Mouse (Mus musculus) forebrain, embryonic 13.5 days (tissue): Measurements from ENCODE around the gene Ppargc1a. TPM values are rescaled to one million over a fixed set of nuclear protein-coding genes. Genes with fewer than 3 reads are reported as not detected.
A peak's percentile ranks its signal among the peaks of the same experiment; 100 is the strongest.

ENCODE experiments used
- ATAC-seq: fragments of 200-750 bp; cut with Nextera tagmentation; 2 replicates; pipeline ENCODE4 v1.8.0; 2017
- H3K27ac ChIP-seq: fragments of 300-500 bp; sonication (generic); 2 replicates; pipeline ENCODE4 v1.5.1; 2015; ENCODE audit warnings: inconsistent platforms, mild to moderate bottlenecking, moderate library complexity
- H3K27me3 ChIP-seq: fragments of 300-500 bp; sonication (generic); 2 replicates; pipeline ENCODE4 v1.6.1; 2015; ENCODE audit warnings: mild to moderate bottlenecking, inconsistent platforms
- H3K36me3 ChIP-seq: fragments of 300-500 bp; sonication (generic); 2 replicates; pipeline ENCODE4 v1.6.1; 2015; ENCODE audit warnings: mild to moderate bottlenecking, inconsistent platforms; ENCODE audit not compliant: poor library complexity, severe bottlenecking
- H3K4me1 ChIP-seq: fragments of 300-500 bp; sonication (generic); 2 replicates; pipeline ENCODE4 v1.6.1; 2015; ENCODE audit warnings: inconsistent platforms
- H3K4me2 ChIP-seq: fragments of 300-500 bp; sonication (generic); 2 replicates; pipeline ENCODE4 v1.6.1; 2015; ENCODE audit warnings: inconsistent platforms, mild to moderate bottlenecking, moderate library complexity
- H3K4me3 ChIP-seq: fragments of 300-500 bp; sonication (generic); 2 replicates; pipeline ENCODE4 v1.5.1; 2015; ENCODE audit warnings: mild to moderate bottlenecking, inconsistent platforms
- H3K9ac ChIP-seq: fragments of 300-500 bp; sonication (generic); 2 replicates; pipeline ENCODE4 v1.6.1; 2015; ENCODE audit warnings: mild to moderate bottlenecking, inconsistent platforms
- H3K9me3 ChIP-seq: fragments of 300-500 bp; sonication (generic); replicated peaks from 2 replicates; pipeline ENCODE4 v1.6.1; 2016; ENCODE audit warnings: inconsistent platforms
- WGBS: fragments of 180-500 bp; shearing (Covaris S2); methylation state at CpG from one replicate; pipeline ENCODE4 v1.1.7; 2015; 5-methylcytosine and 5-hydroxymethylcytosine counted together
- polyA plus RNA-seq: library from polyadenylated mRNA; unstranded; fragments of >200 nt; fragmentation: Nextera tagmentation; extraction: Ambion mirVana; gene quantifications from 2 replicates; pipeline ENCODE4 v1.2.1, GENCODE M21; 2015

Ppargc1a gene
- 4.6 and 4.9 TPM in 2 replicates for polyA plus RNA-seq

DNA sequence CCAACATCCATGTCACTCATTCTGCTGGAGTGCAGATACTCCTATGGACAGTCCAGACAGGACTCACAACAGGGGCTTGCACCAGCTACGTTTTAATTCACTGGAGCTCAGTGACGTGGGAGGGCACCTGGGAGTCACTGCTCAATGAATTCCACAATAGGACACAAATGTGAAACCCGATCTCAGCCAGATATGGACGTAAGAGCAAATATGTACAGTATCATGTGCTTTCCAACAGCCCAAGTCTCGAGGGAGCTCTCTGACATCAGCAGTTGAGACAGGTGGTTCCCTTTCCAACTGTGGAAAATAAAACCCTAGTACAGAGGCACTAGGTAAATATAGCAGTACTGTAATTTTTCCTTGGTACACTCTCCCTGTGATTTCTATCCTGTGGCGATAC, at the start of gene Ppargc1a:
Ppargc1a (minus strand) TSS at position 68 of the 400 bp plus-strand sequence.
- H3K36me3 ChIP-seq: no peaks in the 10 kb centered on the region
- ATAC-seq: 0 out of 2 replicates have a peak, but pooled peaks have one; percentile 24
- no peaks in the 10 kb centered on the region for H3K9me3 ChIP-seq
- no peak within 1 kb of the TSS for H3K4me3 ChIP-seq
- H3K27ac ChIP-seq: no peak within 1 kb of the TSS
- no peaks in the 10 kb centered on the region for H3K27me3 ChIP-seq
- WGBS: 51% methylated on average over 6 of the region's 6 CpGs
- H3K4me1 ChIP-seq: peaks cover 13% of the 10 kb centered on the region
- H3K9ac ChIP-seq: no peak within 1 kb of the TSS
- H3K4me2 ChIP-seq: peak within 1 kb of the TSS; percentile 13; the same call in 1 of the 2 replicates

DNA sequence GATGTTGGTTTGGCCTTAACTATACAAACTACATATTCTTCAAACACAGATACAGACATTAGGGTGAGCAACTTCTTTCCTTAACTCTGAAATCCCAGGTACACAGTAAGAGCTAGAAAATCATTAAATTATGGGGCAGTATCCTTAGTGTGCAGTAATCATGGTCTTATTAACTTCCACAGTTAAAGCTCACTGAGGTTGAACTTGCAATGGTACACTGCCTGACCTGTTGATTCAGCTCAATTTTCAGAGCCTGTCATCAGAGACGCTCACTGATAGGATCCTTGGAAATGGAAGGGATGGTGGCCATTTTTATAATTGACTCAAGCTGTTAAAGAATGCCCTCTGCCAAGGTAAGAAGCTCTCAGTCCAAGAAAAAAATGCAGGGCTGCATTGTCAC, 49.4 kb upstream of the Ppargc1a start:
- H3K36me3 ChIP-seq: no peaks in the 10 kb centered on the region
- no peak overlapping the region for H3K27ac ChIP-seq
- H3K4me1 ChIP-seq: no peaks in the 10 kb centered on the region
- no peak overlapping the region for H3K4me3 ChIP-seq
- H3K9ac ChIP-seq: no peak overlapping the region
- no peaks in the 10 kb centered on the region; the same call in 1 of the 2 replicates for H3K9me3 ChIP-seq
- WGBS: 94% methylated on average over 1 of the region's 1 CpGs
- no peaks in the 10 kb centered on the region for H3K27me3 ChIP-seq
- no peak for ATAC-seq
- no peak overlapping the region for H3K4me2 ChIP-seq

DNA sequence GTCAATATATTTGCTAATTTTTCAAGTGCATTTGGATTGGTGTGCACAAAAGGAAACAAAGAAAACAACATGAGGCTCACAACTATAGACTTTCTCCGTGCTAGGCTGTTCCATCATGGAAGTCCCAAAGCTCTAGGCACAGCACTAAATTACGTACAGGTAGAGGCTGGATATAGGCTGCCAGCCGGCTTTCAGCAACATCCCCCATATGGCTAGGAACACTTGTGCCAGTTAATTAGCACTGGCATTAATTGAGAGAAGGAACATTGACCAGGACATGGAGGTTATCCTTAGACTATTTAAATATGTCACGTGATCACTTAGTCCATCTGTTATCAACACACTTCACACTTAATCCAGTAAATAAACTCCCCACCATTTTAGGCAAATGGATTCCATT, 44.5 kb upstream of the Ppargc1a start:
- Histone ChIP-seq H3K27me3 (no peaks in the 10 kb centered on the region), H3K36me3 (no peaks in the 10 kb centered on the region), H3K4me3 (no peak overlapping the region), H3K4me2 (no peak overlapping the region), H3K9me3 (no peaks in the 10 kb centered on the region), H3K9ac (no peak overlapping the region), H3K4me1 (no peaks in the 10 kb centered on the region), H3K27ac (no peak overlapping the region)
- ATAC-seq: peak; percentile 57; the same call in 1 of the 2 replicates
- WGBS: 72% methylated on average over 4 of the region's 4 CpGs

- Histone ChIP-seq H3K4me2 (no peak overlapping the region), H3K27me3 (no peaks in the 10 kb centered on the region), H3K4me3 (no peak overlapping the region), H3K36me3 (no peaks in the 10 kb centered on the region), H3K27ac (no peak overlapping the region), H3K4me1 (no peaks in the 10 kb centered on the region), H3K9me3 (no peaks in the 10 kb centered on the region), H3K9ac (no peak overlapping the region)
- WGBS: 88% methylated on average over 6 of the region's 6 CpGs
- ATAC-seq: no peak
Measured at GRCm38 (mm10) chr5:51607686-51608480, 40.4 kb upstream of the Ppargc1a start.

GRCm38 (mm10) chr5:51599549-51599948, 32.0 kb upstream of the Ppargc1a start:
- Histone ChIP-seq H3K27ac (no peak overlapping the region), H3K27me3 (no peaks in the 10 kb centered on the region), H3K9ac (no peak overlapping the region), H3K9me3 (no peaks in the 10 kb centered on the region), H3K36me3 (no peaks in the 10 kb centered on the region), H3K4me3 (no peak overlapping the region), H3K4me2 (no peak overlapping the region), H3K4me1 (no peaks in the 10 kb centered on the region)
- WGBS: 86% methylated on average over 6 of the region's 6 CpGs
- ATAC-seq: no peak

DNA sequence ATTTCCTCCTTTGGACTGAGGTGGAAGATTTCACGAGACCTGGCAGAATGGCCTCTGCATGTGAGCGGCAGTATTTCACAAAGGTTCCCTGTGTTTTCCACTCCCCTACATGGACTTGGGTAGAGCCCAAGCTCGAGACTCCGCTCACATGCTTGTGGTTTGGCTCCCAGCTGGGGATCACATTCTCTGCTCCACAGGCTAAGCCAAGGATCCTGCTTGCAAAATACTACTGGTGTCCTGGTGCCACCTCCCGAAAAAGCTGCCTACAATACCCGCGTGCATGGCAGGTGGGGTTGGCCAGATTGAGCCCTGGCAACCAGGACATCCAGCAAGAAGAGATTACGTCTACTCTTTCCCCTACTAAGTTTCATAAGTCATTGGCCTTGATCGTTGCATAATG, 28.1 kb upstream of the Ppargc1a start:
- no peaks in the 10 kb centered on the region for H3K9me3 ChIP-seq
- no peak for ATAC-seq
- no peaks in the 10 kb centered on the region for H3K27me3 ChIP-seq
- H3K4me3 ChIP-seq: no peak overlapping the region
- peaks cover 4% of the 10 kb centered on the region; the same call in 1 of the 2 replicates for H3K4me1 ChIP-seq
- no peak overlapping the region for H3K9ac ChIP-seq
- 91% methylated on average over 9 of the region's 9 CpGs for WGBS
- H3K4me2 ChIP-seq: no peak overlapping the region
- H3K36me3 ChIP-seq: no peaks in the 10 kb centered on the region
- no peak overlapping the region for H3K27ac ChIP-seq

GRCm38 (mm10) chr5:51592206-51592605, 24.7 kb upstream of the Ppargc1a start:
- Histone ChIP-seq H3K4me1 (peaks cover 4% of the 10 kb centered on the region; the same call in 1 of the 2 replicates), H3K4me3 (no peak overlapping the region), H3K9ac (no peak overlapping the region), H3K4me2 (no peak overlapping the region), H3K27me3 (no peaks in the 10 kb centered on the region), H3K27ac (no peak overlapping the region), H3K36me3 (no peaks in the 10 kb centered on the region), H3K9me3 (no peaks in the 10 kb centered on the region)
- WGBS: 71% methylated on average over 5 of the region's 5 CpGs
- no peak for ATAC-seq

GRCm38 (mm10) chr5:51591537-51592154, 24.1 kb upstream of the Ppargc1a start:
- Histone ChIP-seq H3K27ac (no peak overlapping the region), H3K4me1 (peaks cover 4% of the 10 kb centered on the region; the same call in 1 of the 2 replicates), H3K9ac (no peak overlapping the region), H3K36me3 (no peaks in the 10 kb centered on the region), H3K9me3 (no peaks in the 10 kb centered on the region), H3K27me3 (no peaks in the 10 kb centered on the region), H3K4me3 (no peak overlapping the region), H3K4me2 (no peak overlapping the region)
- WGBS: 56% methylated on average over 11 of the region's 11 CpGs
- no peak for ATAC-seq

DNA sequence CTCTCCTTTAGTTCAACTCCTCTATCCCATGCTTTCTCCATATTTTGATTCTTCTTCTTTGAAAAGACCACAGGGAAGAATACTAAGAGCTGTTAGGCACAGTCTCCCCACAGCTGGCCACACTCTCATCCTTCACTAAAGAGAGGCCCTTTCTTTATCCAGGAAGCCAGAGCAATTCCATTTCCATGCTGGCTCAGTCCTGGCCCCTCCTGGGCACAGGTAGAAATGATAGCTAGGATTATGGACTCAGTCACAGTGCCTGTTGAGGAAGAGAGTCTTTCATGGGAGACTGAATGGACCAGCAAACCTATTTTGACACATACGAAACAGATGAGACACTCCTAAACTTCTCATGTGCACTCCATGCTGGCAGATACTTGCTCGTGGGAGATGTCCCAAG, 18.7 kb upstream of the Ppargc1a start:
- no peak for ATAC-seq
- Histone ChIP-seq H3K9me3 (no peaks in the 10 kb centered on the region), H3K4me1 (no peaks in the 10 kb centered on the region), H3K4me2 (no peak overlapping the region), H3K9ac (no peak overlapping the region), H3K36me3 (no peaks in the 10 kb centered on the region), H3K27ac (no peak overlapping the region), H3K4me3 (no peak overlapping the region), H3K27me3 (no peaks in the 10 kb centered on the region)
- WGBS: 80% methylated on average over 2 of the region's 2 CpGs

- no peak for ATAC-seq
- H3K4me2 ChIP-seq: no peak overlapping the region
- WGBS: 68% methylated on average over 6 of the region's 6 CpGs
Measured at GRCm38 (mm10) chr5:51584987-51585386, 17.5 kb upstream of the Ppargc1a start.

GRCm38 (mm10) chr5:51584186-51584585, 16.7 kb upstream of the Ppargc1a start:
- ATAC-seq: no peak
- Histone ChIP-seq H3K9me3 (no peaks in the 10 kb centered on the region), H3K4me1 (no peaks in the 10 kb centered on the region), H3K4me3 (no peak overlapping the region), H3K9ac (no peak overlapping the region), H3K27me3 (no peaks in the 10 kb centered on the region), H3K4me2 (no peak overlapping the region), H3K36me3 (no peaks in the 10 kb centered on the region), H3K27ac (no peak overlapping the region)
- 90% methylated on average over 3 of the region's 3 CpGs for WGBS

More at GRCm38 (mm10) chr5:51584987-51585386, 17.5 kb upstream of the Ppargc1a start:
- Histone ChIP-seq H3K9me3 (no peaks in the 10 kb centered on the region), H3K36me3 (no peaks in the 10 kb centered on the region), H3K9ac (no peak overlapping the region), H3K4me1 (no peaks in the 10 kb centered on the region), H3K27me3 (no peaks in the 10 kb centered on the region), H3K27ac (no peak overlapping the region), H3K4me3 (no peak overlapping the region)

DNA sequence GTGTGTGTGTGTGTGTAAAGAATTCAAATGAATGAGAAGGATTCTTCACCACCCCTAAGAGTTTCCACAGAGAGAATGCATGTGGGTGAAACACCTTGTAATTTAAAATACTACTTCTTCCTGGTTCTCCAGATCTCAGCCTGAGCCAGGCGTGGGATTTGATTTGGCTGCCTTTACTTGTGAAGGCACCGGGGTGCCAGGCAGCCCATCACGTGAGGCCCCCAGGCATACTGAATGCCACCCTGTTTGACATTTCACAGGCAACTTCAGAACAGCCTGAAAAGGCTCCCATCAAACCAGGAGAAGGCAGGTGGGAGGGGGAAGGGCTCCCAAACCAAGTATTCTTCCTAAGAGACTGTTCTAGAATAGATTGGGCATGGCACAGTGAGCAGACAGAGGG, 16.1 kb upstream of the Ppargc1a start:
- no peak overlapping the region for H3K4me2 ChIP-seq
- H3K36me3 ChIP-seq: no peaks in the 10 kb centered on the region
- H3K4me1 ChIP-seq: no peaks in the 10 kb centered on the region
- H3K4me3 ChIP-seq: no peak overlapping the region
- peak; percentile 24; the same call in 1 of the 2 replicates for ATAC-seq
- 89% methylated on average over 3 of the region's 3 CpGs for WGBS
- H3K9ac ChIP-seq: no peak overlapping the region
- H3K27ac ChIP-seq: no peak overlapping the region
- no peaks in the 10 kb centered on the region for H3K27me3 ChIP-seq
- no peaks in the 10 kb centered on the region for H3K9me3 ChIP-seq
